Mouse (Mus musculus): ENCODE measurements at regions not wholly inside any gene's neighbourhood (a gene's known extent, or its start where the extent isn't known, plus 50 kb on each side); places are given as distances from the start of the nearest gene placed in this dataset.

DNA sequence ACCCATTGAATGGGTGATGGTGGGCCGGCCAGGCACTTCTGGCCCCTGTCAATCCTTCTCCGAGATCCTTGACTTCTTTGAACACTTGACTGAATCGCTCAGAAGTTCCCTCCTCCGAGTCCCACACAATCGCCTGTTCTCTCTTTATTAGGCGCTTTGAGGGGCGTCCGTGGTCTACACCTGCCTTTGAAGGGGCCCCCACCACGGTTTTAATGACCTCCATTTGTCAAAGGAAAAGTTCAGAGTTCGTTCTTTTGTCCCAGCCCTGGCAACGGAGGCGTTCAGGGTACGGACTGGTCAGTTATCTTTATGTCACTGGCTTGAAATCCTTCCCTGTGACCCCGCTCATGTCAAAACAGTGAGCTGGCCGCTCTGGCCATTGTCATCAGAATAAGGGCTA, 74.3 kb upstream of the Irx3 start:
- no peak for DNase-seq (ENCODE audit: low spot score)

DNA sequence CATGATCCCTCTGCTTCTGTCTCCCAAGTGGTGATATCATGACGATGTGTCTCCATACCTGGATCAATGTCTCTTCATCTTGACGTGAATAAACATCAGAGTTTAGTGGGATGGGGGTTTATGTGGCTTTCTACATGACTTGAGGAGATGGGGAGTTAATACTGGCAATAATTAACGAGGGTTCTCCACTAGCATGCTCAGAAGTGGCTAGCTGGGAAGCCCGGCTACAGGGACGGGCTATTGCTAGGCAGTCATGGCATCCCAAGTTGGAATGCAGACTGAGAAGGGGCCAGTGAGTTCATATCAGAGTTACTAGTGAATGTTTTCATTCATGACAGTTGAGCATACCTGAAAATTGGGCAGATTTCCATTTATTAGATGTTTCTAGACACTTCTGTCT, 71.4 kb upstream of the Irx3 start:
- DNase-seq (ENCODE audit: low spot score): no peak

GRCm38 (mm10) chr8:91872278-91873115, 70.6 kb upstream of the Irx3 start:
- DNase-seq (ENCODE audit: low spot score): no peak

DNA sequence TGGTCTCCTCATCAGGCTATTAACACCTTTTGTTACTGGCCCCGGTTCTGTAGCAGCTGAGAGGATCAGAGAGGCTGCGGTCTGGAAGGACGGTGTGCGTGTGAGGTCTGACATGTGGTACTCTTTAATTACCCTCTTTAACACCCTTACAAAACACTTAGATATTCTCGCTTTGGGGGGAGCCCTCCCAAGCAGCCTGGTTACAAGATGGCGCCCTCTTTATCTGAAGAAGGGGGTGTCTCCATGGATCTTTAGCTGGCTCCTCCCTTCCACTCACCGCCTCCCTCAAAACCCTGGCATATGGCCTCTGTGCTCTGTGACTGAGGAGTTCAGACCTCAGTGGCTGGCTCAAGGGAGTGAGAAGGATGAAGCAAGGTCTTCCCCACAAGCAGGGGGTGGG, 65.2 kb upstream of the Irx3 start:
- no peak for DNase-seq (ENCODE audit: low spot score)

- no peak for DNase-seq (ENCODE audit: low spot score)
Observed at GRCm38 (mm10) chr8:91866076-91866475, 64.2 kb upstream of the Irx3 start.

GRCm38 (mm10) chr8:91865361-91865760, 63.5 kb upstream of the Irx3 start:
- DNase-seq (ENCODE audit: low spot score): no peak

- no peak for DNase-seq (ENCODE audit: low spot score)
Observed at GRCm38 (mm10) chr8:91863505-91863904, 61.6 kb upstream of the Irx3 start.

DNA sequence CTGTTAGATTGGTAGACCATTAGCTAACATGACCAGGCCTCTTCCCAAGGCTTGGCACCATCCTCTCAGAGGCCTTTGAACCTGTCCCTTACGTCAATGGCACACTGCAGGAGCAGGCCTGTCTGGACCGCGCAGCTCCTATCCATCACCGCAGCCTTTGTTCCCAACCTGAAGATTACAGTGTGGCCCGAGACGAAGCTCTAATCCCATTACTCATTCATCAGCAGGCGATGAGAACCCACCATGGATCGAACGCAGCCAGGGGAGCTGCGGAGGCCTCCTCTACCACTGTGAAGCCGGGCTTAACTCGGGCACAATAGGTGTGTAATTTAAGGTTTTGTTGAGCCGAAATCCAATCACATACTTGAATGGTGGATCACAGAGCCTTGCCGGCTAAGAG, 54.0 kb upstream of the Irx3 start:
- no peak for DNase-seq (ENCODE audit: low spot score)

- DNase-seq (ENCODE audit: low spot score): no peak
Observed at GRCm38 (mm10) chr8:91854369-91854768, 52.5 kb upstream of the Irx3 start.

DNA sequence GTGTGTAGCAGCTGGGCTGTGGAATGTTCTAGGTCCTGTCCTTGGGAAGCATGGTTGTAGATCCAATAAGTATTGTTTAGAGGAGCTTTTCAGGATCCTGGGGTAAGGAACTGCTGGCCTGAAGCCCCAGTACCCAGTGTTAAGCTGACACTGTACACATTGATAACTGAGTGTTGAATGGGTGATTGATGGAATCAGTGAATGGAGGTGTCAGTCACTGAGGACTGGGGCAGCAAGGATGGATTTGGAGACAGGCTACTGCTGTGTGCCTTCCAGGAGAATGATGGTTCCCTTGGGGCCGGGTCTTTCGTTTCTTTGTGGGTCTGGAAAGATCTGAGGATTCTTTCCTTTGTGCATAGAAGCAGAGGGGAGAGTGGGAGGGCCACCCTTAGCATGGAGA, 51.9 kb upstream of the Irx3 start:
- DNase-seq (ENCODE audit: low spot score): no peak

DNA sequence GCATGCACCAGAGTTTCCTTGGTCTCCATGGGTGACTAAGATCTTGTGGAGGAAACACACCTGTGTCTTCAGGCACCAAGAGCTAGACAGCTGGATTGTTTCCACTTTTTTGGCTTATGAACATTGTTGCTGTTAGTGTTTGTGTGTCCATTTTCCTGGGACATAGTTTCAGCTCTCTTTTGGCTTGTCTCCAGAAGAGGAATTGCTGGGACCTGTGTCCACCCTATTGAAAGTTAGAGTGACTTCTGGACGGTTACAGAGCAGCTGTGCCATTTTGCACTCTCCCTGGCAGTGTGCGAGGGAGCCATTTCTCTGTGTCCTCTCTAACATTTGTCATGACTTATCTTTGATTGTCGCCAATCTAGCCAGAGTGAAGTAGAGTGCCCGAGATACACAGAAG, 51.5 kb upstream of the Irx3 start:
- DNase-seq (ENCODE audit: low spot score): no peak

Measured in ovary, adult 18-20 months (tissue).